Mouse (Mus musculus): ENCODE results near the gene Gins1.
"Not testable (repeated sequence)": the region's sequence is repeated elsewhere in the genome, so short reads cannot be mapped to it uniquely, and the experiment has no call there.

The Gins1 gene

DNA sequence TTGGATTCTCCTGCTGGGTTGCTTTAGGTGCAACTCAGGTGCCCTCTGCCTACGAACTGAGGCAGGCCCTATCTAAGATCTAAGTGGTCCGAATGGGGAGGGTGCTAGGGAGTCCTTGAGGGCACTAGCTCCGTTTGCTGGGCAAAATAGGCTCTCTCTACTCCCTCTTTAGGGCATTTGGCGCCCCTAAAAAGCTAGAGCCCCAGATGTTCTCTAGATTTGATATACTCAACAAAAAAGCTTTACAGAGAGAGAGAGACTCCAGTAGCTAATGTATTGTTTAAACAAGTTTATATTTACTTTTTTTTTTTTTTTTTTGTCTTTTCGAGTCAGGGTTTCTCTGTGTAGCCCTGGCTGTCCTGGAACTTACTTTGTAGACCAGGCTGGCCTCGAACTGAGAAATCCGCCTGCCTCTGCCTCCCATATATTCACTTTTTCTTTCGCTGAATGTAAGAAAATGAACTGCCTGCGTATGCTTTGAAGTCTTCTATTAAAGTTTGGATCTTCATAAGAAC lies at the start of gene Gins1:
Gins1 (plus strand) TSS at position 465 of the 515 bp plus-strand sequence.
- in situ Hi-C loops (cut with MboI, MseI): no loop called here

DNA sequence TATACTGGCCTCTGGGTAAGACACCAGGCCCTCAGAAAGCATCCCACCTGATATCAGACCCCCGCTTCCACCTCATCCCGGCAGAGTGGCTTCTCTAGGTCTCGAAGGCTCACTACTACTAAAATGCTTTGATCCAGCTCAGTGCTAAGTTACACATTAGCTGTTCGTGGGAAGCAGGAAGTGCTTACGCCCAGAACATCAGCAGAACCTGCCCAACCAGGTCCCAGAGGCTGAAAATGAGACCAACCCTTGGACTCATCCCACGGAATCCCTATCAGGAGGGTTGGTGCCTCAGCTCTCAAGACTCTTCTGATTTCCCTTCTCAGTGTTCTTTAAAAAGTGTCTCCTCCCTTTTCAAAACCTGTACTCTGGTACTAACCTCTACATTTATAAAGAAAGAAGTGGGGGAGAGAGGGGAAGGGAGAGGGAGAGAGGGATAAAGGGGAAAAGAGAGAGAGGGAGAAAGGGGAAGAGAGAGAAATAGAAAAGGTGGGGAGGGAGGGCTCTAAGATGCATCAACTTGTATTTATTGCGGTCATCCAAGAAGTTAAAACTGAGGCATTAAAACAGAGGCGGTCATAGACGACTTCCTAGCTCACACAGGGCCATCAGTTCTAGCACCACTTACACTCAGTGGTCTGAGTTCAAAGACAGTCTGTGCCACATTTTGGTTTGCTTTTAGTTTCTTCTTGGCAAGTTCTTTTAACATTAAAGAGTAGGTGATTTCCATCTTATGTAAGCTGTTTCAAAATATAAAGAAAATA lies 46.3 kb upstream of the Gins1 start:
- in situ Hi-C loops (cut with MboI, MseI): loop anchor here (25.0 kb wide), 1 partner anchor 553 kb away; no protein-coding TSS in a partner anchor

DNA sequence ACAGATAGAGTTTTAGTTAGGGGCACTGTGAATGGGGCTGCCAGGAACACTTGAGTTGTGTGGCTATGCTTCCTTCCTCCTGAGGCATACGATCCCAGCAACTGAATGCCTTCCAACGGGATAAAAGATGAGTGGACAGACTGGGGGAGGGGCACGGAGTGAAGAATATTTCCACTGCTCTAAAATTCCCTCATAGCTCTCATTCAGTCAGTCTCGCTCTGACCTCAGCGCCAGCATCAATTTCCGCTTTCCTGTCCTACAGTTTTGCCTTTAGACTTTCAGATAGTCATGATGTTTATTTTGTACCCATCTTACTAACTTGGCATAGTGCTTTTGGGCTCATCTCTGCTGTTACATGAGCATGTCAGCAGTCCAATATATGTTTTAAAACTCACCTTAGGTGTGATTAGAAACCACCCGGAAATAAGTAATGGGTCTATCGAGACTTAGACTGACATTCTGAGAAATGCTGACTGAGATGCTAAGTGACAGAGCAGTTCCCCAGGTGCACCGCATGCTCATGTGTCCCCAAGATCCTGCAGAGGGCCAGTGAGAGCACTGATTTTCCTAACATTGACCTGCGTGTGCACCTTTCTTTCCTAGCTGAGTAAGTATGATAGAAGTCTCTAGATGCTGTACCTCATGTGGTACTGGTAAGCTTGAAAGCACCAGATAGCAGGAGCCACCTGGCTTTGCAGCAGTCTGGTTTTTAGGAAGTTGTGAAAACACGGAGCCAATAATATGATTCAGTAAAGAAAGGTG lies 45.3 kb upstream of the Gins1 start:
- in situ Hi-C loops (cut with MboI, MseI): loop anchor here (25.0 kb wide), 1 partner anchor 552 kb away; no protein-coding TSS in a partner anchor

DNA sequence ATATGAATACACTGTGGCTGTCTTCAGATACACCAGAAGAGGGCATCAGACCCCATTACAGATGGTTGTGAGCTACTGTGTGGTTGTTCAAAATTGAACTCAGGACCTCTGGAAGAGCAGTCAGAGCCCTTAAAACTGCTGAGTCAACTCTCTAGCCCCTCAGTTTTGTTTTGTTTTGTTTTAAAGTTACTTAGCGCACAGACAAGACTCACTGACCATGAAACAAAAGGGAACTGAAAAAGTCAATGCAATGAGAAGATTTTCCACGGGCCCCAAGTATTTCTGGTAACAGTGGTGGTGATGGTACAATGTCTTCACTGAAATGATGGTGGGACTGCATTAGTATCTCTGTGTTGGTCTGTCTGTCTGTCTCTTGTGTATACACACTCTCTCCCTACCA lies 44.1 kb upstream of the Gins1 start:
- in situ Hi-C loops (cut with MboI, MseI): loop anchor here (25.0 kb wide), 1 partner anchor 551 kb away; no protein-coding TSS in a partner anchor

DNA sequence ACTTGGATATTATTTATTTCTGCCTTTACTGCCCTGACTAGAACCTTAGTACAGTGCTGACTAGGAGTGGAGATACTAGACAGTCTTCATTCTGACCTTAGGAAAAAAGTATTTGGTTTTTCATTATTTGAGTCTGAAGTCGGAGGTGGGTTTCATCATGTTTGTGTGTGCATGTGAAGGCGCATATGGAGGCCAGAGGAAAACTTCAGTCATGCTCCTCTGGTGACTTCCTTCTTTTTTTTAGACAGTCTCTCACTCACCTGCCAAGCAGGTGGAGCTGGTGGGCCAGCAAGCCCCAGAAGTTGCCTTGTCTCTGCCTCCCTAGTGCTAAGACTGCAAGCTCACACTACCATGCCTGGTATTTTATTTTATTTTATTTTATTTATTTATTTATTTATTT lies 38.2 kb upstream of the Gins1 start:
- in situ Hi-C loops (cut with MboI, MseI): loop anchor here (25.0 kb wide), 1 partner anchor 545 kb away; no protein-coding TSS in a partner anchor

DNA sequence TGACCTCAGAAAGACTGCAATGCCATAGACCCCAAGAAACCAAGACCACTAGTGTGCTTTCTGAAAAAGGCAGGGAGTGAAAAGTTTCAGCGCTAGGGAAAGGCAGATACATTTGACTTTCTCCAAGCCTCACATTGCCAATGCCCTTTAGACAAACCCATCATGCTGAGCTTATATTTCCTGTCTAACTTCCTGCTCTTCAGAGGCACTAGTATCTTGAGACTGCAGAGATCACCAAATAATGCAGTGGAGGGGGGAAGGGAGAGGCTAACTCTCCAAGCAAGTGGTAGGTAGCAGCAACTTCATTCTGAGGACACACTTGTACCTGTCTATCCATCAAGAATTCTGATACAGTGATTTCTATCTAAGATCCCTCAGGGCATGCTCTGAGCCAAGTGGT lies 35.8 kb upstream of the Gins1 start:
- in situ Hi-C loops (cut with MboI, MseI): loop anchor here (25.0 kb wide), 1 partner anchor 543 kb away; no protein-coding TSS in a partner anchor

DNA sequence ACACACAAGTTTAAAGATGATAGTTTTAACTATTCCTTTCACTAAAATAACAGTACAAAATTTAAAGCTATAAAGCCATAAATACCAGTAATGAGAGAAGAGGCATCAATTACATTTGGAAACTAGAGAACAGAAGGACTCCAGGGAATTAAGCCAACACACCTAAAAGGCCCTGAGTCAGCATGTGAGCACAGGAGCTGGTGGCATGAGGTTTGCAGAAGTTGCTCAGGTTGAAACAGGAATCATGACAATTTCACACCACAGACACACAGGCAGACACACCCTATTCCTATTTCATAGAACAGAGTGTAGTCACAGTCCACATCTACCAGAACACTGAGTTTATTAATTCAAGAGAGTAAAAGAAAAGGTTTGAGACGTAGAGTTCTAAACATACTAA lies 30.7 kb upstream of the Gins1 start:
- in situ Hi-C loops (cut with MboI, MseI): loop anchor here (25.0 kb wide), 1 partner anchor 538 kb away; no protein-coding TSS in a partner anchor

DNA sequence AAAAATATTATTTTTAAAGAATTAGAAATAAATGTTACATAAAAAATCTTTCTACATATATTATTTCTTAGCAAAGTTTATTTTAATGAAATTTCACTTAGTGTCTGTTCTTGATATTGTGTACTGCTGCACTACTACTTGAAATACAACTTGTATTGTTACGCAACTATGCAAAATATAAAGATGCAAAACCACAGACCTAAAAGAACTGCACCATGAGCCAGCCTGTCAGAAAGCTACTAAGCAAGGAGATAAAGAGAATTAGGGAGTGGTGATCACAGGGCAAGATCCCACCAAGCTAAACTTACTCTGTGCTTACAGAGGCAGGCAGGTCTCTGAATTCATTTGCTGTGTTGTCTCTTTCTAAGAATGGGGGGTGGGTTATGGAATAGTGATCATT lies 30.0 kb upstream of the Gins1 start:
- in situ Hi-C loops (cut with MboI, MseI): no loop called here

DNA sequence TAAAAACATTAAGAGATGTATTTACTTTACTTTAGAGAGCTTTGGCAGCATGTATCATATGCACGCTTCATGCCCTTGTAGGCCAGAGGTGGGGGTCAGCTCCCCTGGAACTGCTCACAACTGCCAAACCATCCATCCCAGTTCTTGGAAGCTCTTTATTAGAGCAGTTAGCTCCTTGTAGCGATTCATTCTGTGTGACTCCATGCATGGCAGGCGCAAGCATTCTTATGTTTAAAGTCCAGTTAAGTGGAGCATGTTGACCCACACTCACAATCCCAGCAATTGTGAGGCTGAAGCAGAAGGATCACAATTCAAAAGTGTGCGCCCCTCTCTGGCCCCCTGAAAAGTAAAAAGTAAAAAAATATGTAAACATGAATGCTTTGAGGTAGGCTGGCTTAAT lies 27.6 kb upstream of the Gins1 start:
- in situ Hi-C loops (cut with MboI, MseI): no loop called here

DNA sequence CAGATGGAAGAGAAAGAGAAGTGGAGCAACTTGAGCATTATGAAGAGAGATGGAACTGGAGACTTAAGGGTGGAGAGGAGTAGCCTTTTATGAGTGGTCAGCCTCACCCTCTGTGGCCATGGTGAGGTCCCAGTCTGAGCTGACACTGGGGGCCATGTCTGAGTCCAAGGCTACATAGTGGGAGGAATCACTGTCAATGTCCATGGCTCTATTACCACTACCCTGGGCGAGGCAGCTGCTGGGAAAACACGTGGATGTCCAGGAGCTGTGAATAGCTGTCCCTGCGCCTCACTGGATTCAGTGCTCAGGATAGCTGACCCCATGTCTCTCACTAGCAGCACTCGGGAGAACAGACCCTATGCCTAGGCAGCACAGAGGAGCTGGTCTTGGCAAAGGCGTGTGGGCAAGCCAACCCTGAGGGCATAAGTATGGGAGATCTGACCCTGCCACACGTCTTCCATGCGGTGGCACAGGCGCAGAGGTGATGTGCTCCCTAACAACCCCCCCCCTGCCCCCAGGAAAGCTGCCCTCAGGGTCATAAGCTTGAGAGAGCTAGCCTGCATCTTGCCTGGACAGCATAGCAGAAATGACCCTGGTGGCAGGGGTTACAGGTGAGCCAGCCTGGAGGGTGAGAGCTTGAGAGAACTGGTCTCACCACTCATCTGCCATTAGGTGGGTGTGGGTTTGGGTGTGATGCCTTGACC lies 21.0 kb upstream of the Gins1 start:
- in situ Hi-C loops (cut with MboI, MseI): no loop called here

DNA sequence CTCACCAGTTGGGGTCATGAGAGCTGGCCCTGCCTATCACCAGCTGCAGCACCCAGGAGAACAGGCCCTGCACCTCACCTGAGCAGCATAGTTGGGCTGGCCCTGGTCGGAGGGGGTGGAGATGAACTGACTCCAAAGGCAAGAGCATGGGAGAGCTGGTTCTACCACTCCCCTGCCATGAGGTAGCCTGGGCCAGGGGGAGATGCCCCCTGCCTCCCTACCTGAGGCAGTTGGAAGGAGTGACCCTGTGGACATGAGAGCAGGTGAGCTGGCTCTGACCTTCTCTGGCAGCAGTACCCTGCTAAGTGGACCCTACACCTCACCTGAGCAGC lies 20.5 kb upstream of the Gins1 start:
- in situ Hi-C loops (cut with MboI, MseI): no loop called here

DNA sequence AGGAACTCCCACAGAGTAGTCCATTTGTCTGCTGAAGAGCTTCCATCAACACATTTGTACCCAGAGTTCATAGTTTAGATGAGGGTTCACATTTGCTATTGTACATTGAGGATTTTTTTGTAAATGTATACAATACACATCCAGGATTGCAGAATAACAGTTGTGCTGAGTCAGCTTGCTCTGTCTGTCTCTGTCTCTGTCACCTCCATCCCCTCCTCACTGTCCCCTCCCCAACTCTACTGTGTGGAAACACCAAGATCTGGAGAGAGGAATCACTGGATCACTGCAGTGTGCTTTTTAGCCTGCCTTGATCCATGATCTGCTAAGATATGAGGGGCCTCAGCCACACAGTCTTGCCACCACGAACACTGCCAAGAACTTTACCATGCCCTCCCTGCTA lies 19.4 kb upstream of the Gins1 start:
- in situ Hi-C loops (cut with MboI, MseI): no loop called here

DNA sequence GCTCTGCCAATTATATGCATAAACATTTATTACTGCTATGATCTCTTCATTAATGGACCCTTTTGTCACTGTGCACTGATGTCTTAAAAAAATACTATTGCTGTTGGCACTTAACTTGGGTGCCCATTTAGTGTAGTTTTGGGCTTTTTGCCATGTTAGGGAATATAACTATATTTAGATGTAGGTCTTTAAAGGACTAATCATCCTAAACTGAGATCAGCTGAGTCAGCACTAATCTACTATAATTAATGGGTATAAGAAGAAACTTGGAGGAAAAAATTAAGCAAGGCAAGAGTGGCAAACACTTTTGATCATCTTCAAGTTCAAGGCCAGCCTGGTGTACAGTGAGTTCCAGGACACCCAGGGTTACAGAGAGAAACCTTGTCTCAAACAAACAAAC lies 18.9 kb upstream of the Gins1 start:
- in situ Hi-C loops (cut with MboI, MseI): no loop called here

DNA sequence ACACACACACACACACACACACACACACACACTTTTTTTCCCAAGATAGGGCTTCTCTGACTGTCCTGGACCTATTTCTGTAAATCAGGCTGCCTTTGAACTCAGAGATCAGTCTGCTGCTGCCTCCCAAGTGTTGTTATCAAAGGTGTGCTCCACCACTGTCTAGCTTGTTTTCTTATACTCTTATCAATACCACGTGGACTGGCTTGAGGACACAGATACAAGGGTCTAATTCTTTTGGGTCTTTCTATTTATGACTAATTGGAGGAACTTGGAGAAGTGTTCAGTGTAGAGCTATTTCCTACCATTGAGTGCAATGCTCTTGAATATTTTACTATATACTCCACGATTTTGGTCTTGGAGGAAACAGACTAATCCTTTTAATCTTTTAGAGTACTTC lies 17.8 kb upstream of the Gins1 start:
- in situ Hi-C loops (cut with MboI, MseI): no loop called here

DNA sequence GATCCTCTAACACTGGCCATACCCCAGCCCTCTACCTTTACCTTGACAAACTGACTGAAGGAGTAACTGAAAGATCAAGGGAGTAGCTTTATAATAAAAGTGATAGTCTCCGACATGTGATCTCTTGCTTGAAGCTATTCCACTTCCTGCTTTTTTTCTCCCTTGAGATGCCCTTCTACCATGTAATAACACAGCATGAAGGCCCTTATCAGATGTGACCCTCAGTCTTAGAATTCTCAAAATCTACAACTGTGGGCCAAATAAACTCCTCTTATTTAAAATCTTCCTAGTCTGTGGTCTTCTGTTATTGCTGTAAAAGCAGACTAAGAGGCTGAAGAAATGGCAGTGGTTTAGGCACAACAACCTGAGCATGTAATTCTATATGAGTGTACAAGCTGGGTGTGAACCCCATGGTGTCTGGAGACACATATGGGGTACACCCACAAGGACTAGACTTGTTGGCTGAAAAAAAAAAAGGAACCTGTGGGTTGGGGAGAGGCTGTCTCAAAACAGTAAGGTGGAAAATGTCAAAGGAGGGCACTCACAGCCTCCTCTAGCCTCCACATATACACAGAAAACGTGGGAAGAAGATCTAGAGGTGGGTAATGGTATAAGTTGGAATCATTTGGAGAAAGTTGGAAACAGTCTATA lies 10.5 kb upstream of the Gins1 start:
- in situ Hi-C loops (cut with MboI, MseI): loop anchor here (5.0 kb wide), 1 partner anchor 102 kb away; no protein-coding TSS in a partner anchor

DNA sequence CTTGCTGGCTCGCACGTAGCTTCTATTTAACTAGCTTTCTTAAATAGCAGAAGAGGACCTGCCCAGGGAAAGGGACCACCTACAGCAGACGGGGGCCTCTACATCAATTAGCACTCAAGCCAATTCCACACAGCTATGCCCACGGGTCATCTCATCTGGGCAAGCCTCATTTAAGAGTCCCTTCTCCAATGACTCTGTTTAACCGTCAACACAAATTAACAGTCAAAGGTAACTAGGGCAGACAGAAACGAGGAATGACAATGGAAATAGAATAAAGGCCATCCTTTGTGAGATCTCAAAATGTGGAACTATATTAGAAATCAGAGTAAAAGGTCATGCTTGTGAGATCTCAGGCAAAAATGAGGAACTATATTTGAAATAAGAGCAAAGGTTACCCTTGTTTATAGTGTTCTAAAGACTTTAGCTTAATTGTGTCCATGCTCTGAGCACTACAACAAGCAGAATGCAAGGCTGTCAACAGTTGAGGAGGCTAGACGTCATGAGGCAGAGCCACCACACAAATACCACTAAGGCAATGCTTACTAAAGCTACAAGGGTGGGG lies 9.4 kb upstream of the Gins1 start:
- in situ Hi-C loops (cut with MboI, MseI): loop anchor here (5.0 kb wide), 1 partner anchor 103 kb away; no protein-coding TSS in a partner anchor

DNA sequence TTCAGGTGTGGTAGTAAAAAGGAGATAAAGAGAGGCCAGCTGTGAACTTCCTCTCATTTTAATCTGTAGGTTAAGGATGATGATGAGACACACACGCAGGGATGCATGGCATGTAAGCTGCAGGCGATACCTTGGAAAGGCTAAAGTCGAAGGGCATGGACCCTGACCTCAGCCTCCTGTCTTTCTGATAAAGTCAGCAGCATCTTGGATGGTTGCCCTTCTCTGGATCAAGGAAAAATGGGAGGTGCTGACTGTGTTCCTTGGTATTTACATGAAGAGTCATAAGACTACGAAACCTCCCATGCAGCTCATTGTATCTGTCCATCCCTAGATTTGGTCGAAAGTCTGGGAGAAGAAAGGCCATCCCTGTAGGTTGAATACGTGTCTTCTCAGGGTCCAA lies 4.9 kb upstream of the Gins1 start:
- in situ Hi-C loops (cut with MboI, MseI): no loop called here

DNA sequence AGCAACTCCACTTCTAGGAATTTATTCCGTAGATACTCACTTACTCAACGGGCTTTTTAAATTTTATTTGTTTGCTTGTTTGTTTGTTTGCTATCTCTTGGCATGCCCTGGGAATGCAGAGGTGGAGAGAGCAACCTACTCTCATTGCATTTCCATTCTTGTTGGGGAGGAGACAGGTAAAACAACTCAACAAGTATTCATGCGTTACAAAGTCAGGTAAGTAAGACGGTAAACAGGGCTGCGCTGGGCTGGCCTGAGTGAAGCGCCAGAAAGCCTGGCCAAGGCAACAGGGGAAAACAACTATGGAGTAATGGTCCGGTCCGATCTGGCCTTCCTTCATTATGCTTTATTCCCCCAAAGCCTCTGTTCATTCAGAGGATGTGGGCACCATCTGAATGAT lies 2.9 kb upstream of the Gins1 start:
- in situ Hi-C loops (cut with MboI, MseI): no loop called here

DNA sequence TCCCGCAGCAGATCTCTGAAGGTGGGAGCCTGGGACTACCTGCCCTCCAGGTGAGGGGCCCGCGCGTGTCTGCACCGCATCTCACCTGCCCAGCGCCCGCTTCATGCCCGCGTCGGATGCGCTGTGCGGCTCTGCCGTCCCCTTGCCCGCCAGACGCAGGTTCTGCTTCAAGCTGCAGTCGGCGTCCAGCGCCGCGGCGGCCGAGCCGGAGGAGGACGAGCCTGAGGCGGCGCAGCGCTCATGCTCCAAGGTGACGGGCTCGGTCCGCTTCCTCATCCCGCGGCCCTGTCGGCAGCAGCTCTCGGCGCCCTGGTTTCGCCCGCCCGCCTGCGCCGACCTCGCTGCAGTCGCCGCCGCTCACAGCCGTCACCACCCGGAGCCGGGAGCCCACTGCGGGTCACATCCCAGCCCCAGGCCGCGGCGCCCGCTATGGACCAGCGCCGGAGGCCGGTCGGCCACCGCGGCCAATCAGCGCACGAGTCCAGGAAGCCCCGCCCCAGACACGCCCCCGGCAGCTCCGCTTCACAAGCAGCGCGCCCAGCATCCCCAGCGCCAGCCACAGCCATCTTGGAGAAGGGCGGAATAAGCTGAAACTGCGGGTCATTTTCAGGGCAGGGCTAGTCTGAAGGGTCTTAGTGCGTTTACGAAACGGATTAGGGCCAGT lies 796 bp upstream of the Gins1 start, which contains the start of gene Abhd12:
Abhd12 (minus strand) TSS at position 470 of the 664 bp plus-strand sequence.
- in situ Hi-C loops (cut with MboI, MseI): no loop called here

DNA sequence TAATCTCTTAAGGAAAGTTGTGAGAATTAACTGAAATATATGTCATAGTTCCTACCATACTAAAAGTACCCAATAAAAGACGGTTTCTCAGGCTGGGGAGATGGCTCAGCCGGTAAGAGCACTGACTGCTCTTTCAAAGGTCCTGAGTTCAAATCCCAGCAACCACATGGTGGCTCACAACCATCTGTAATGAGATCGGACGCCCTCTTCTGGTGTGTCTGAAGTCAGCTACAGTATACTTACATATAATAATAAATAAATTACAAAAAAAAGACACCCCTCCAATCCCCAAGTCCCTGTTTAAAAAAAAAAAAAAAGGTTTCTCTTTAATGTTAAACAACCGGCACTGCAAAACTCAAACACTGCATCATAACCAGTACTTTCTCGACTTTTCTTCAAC lies 3.7 kb downstream of the Gins1 start:
- in situ Hi-C loops (cut with MboI, MseI): not testable (repeated sequence)
